25 mouse cellular contexts compared by ENCODE assay signal in genomic region chr9:66715361-66715760, GRCm38 (mm10). TPM values are rescaled to one million over a fixed set of nuclear protein-coding genes. Genes with fewer than 3 reads are reported as not detected.
A peak's percentile ranks its signal among the peaks of the same experiment; 100 is the strongest.
DNase-seq lines count a peak whose midpoint lies in the region; ATAC-seq and TF ChIP-seq lines count a peak whose summit lies in the region.
"Had no signal": no experiment of that assay in that cellular context is flagged by ENCODE, and none has a peak within 500 bp of the region (broad histone marks: within the 10 kb centered on the region; RNA-seq: fewer than 3 reads in every experiment).

No protein-coding gene starts in this region.

- peaks cover 4 to 29% of the 10 kb centered on the region in 2 experiments; a peak in 2 of 4 replicates for H3K4me1 ChIP-seq in CH12.LX (ENCODE audit: control insufficient read depth in 1 of 2, insufficient read depth in 2 of 2)
- peaks cover 13% of the 10 kb centered on the region for H3K4me1 ChIP-seq in kidney, embryonic 16.5 days (ENCODE audit: insufficient read depth, low read length)
- H3K4me1 ChIP-seq in stomach, embryonic 15.5 days, result 0 out of 2 replicates have a peak, but pooled peaks cover 11% of the 10 kb centered on the region

- H3K9ac ChIP-seq in CH12.LX (ENCODE audit: insufficient read depth, low read depth), result no peak overlapping the region
- no peak overlapping the region for H3K9ac ChIP-seq in kidney, embryonic 16.5 days (replicated peaks; ENCODE audit: low read length)
- no peak overlapping the region for H3K9ac ChIP-seq in stomach, embryonic 15.5 days
- H3K9ac ChIP-seq: heart, embryonic 12.5 days; liver, postnatal 0 days had no signal

- no peak overlapping the region for H3K27ac ChIP-seq in CH12.LX (ENCODE audit: insufficient read depth, low read depth)
- H3K27ac ChIP-seq in kidney, embryonic 16.5 days (ENCODE audit: low read length), result no peak overlapping the region
- H3K27ac ChIP-seq in stomach, embryonic 15.5 days, result no peak overlapping the region
- H3K27ac ChIP-seq: hindbrain, postnatal 0 days had no signal

- dilution Hi-C loops in CH12.LX (cut with MboI; ENCODE audit: extremely low pct_ligation_motif_present, extremely low pct_unique_long_range_greater_than_20kb, low sequenced_read_pairs), result no loop called here

- H3K36me3 ChIP-seq in CH12.LX (replicated peaks in 1 of 2; ENCODE audit: control insufficient read depth in 1 of 2, insufficient read depth in 1 of 2, low read length in 1 of 2), result peaks cover 0 to 39% of the 10 kb centered on the region in 2 experiments
- no peaks in the 10 kb centered on the region for H3K36me3 ChIP-seq in kidney, embryonic 16.5 days (ENCODE audit: insufficient read depth, low read length)
- no peaks in the 10 kb centered on the region for H3K36me3 ChIP-seq in stomach, embryonic 15.5 days
- H3K36me3 ChIP-seq: heart, embryonic 12.5 days had no signal

- TF ChIP-seq CTCF in CH12.LX (conservative IDR thresholded peaks at IDR 0.05 in 1 of 2, IDR thresholded peaks at IDR 0.05 in 1 of 2; ENCODE audit: low read depth in 2 of 2, low read length in 2 of 2), result no peak

- in situ Hi-C loops in CH12.LX (cut with MboI; ENCODE audit: low pct_ligation_motif_present, low pct_unique_long_range_greater_than_20kb, low sequenced_read_pairs), result loop anchor here (10.0 kb wide), 1 partner anchor 571 kb away; no protein-coding TSS in a partner anchor

- peak overlapping the region in 1 of 3 experiments; percentile 60 for H3K4me3 ChIP-seq in CH12.LX (replicated peaks in 1 of 3; ENCODE audit: low read depth in 2 of 3, low read length in 2 of 3, poor library complexity in 1 of 3)
- no peak overlapping the region for H3K4me3 ChIP-seq in kidney, embryonic 16.5 days (ENCODE audit: low read length)
- H3K4me3 ChIP-seq in stomach, embryonic 15.5 days (replicated peaks), result no peak overlapping the region
- H3K4me3 ChIP-seq: heart, embryonic 12.5 days had no signal

- peak; percentile 40 for DNase-seq in kidney, adult 18-20 months
- DNase-seq in kidney, adult 8-10 months, result no peak
- no peak for DNase-seq in CH12.LX (ENCODE audit: extremely low read depth)
- DNase-seq in lung, postnatal 36 days, result no peak
- DNase-seq in retina, postnatal 1 day, result no peak
- DNase-seq: adrenal gland, adult 8-10 months; B cell, adult 2 months; cerebellum, adult 18-20 months; cerebellum, postnatal 36 days; embryo, embryonic 11 days; gastrocnemius, postnatal 25 days; heart, adult 18-20 months; heart, postnatal 10 days; liver, postnatal 0 days; right cerebral cortex, adult 18-20 months; thymus, postnatal 14 days had no signal

- TF ChIP-seq EP300 in CH12.LX (IDR thresholded peaks at IDR 0.05; ENCODE audit: low read length), result no peak

- no peak for TF ChIP-seq RAD21 in CH12.LX (IDR thresholded peaks at IDR 0.05; ENCODE audit: low read depth, low read length)

- no peak for ATAC-seq in kidney, embryonic 16.5 days (ENCODE audit: low FRiP score, low TSS enrichment)
- no peak for ATAC-seq in stomach, embryonic 15.5 days (ENCODE audit: insufficient read depth, low FRiP score, low read depth)
- ATAC-seq: hindbrain, postnatal 0 days; intestine, postnatal 0 days; liver, postnatal 0 days; lung, postnatal 0 days had no signal

- H3K4me2 ChIP-seq in CH12.LX (ENCODE audit: insufficient read depth, low read depth, poor library complexity, severe bottlenecking), result peak overlapping the region; percentile 88
- H3K4me2 ChIP-seq in kidney, embryonic 16.5 days (replicated peaks; ENCODE audit: low read depth, low read length), result peak overlapping the region; percentile 86; the same call in 1 of the 2 replicates
- H3K4me2 ChIP-seq in stomach, embryonic 15.5 days, result 0 out of 2 replicates have a peak overlapping the region, but pooled peaks have one; percentile 84
- H3K4me2 ChIP-seq: heart, embryonic 12.5 days; liver, embryonic 11.5 days; midbrain, embryonic 11.5 days had no signal

- TF ChIP-seq POLR2A in CH12.LX (IDR thresholded peaks at IDR 0.05; ENCODE audit: low read depth, low read length), result no peak

- WGBS in kidney, embryonic 16.5 days, result 83% methylated on average over 2 of the region's 2 CpGs
- WGBS in stomach, embryonic 15.5 days, result 70% methylated on average over 2 of the region's 2 CpGs

- H3K79me2 ChIP-seq in CH12.LX (replicated peaks; ENCODE audit: control insufficient read depth, extremely low read depth, insufficient read depth, poor library complexity, severe bottlenecking), result no peaks in the 10 kb centered on the region

- peaks cover 17% of the 10 kb centered on the region for H3K27me3 ChIP-seq in CH12.LX (replicated peaks)
- no peaks in the 10 kb centered on the region for H3K27me3 ChIP-seq in kidney, embryonic 16.5 days (ENCODE audit: insufficient read depth, low read length)
- H3K27me3 ChIP-seq in stomach, embryonic 15.5 days (replicated peaks), result no peaks in the 10 kb centered on the region; the same call in 1 of the 2 replicates

- no peaks in the 10 kb centered on the region for H3K9me3 ChIP-seq in CH12.LX (replicated peaks; ENCODE audit: low read length)
- no peaks in the 10 kb centered on the region for H3K9me3 ChIP-seq in kidney, embryonic 16.5 days (ENCODE audit: low read length)
- H3K9me3 ChIP-seq in stomach, embryonic 15.5 days, result no peaks in the 10 kb centered on the region
- H3K9me3 ChIP-seq: forebrain, embryonic 10.5 days; heart, embryonic 12.5 days had no signal

TF ChIP-seq in CH12.LX, 34 proteins besides CTCF, POLR2A, EP300 and RAD21:
- no peak for TF ChIP-seq IRF4 (IDR thresholded peaks at IDR 0.05; ENCODE audit: low read depth, low read length)
- no peak for TF ChIP-seq NRF1 (IDR thresholded peaks at IDR 0.05; ENCODE audit: low read depth, low read length)
- no peak for TF ChIP-seq JUN (IDR thresholded peaks at IDR 0.05; ENCODE audit: insufficient read depth, low read depth, low read length)
- TF ChIP-seq JUND (conservative IDR thresholded peaks at IDR 0.05; ENCODE audit: low read depth, low read length), result no peak
- no peak for TF ChIP-seq ETS1 (conservative IDR thresholded peaks at IDR 0.05; ENCODE audit: low read depth, low read length)
- TF ChIP-seq MAZ (IDR thresholded peaks at IDR 0.05; ENCODE audit: low read depth, low read length), result no peak
- TF ChIP-seq BHLHE40 (IDR thresholded peaks at IDR 0.05; ENCODE audit: low read depth, low read length), result no peak
- TF ChIP-seq SMC3 (IDR thresholded peaks at IDR 0.05; ENCODE audit: low read depth, low read length), result no peak
- TF ChIP-seq MXI1 (IDR thresholded peaks at IDR 0.05; ENCODE audit: low read depth, low read length), result no peak; the same call in 1 of the 2 replicates
- no peak for TF ChIP-seq RCOR1 (conservative IDR thresholded peaks at IDR 0.05; ENCODE audit: low read depth, low read length)
- no peak for TF ChIP-seq TBP (conservative IDR thresholded peaks at IDR 0.05; ENCODE audit: low read depth, low read length)
- TF ChIP-seq MYC (IDR thresholded peaks at IDR 0.05; ENCODE audit: low read depth, low read length), result no peak
- no peak for TF ChIP-seq ZMIZ1 (IDR thresholded peaks at IDR 0.05; ENCODE audit: low read depth, low read length)
- TF ChIP-seq ZC3H11A (IDR thresholded peaks at IDR 0.05; ENCODE audit: low read depth, low read length), result no peak
- TF ChIP-seq ZKSCAN1 (IDR thresholded peaks at IDR 0.05; ENCODE audit: borderline replicate concordance, low read depth, low read length), result no peak
- no peak for TF ChIP-seq HCFC1 (IDR thresholded peaks at IDR 0.05; ENCODE audit: low read depth, low read length)
- TF ChIP-seq TCF12 (IDR thresholded peaks at IDR 0.05; ENCODE audit: low read depth, low read length), result no peak
- no peak for TF ChIP-seq E2F4 (IDR thresholded peaks at IDR 0.05; ENCODE audit: insufficient replicate concordance, low read depth, low read length)
- no peak for TF ChIP-seq USF1 (IDR thresholded peaks at IDR 0.05; ENCODE audit: low read depth, low read length)
- no peak for TF ChIP-seq GABPA (IDR thresholded peaks at IDR 0.05; ENCODE audit: insufficient replicate concordance, low read depth, low read length)

RNA-seq across cellular contexts. Expression of gene Car12, which starts 1.9 kb away (rescaled TPM):
- total RNA-seq in CH12.LX (2012; rRNA removed) (16.4 and 17.8 TPM in 2 replicates), CH12.LX (2014; rRNA removed) (33.8 and 38.0 TPM in 2 replicates)
- polyA plus RNA-seq in CH12.LX (2012; ENCODE audit: insufficient read length, low read depth), result 28.8 and 34.6 TPM in 2 replicates
- polyA plus RNA-seq in kidney, embryonic 16.5 days (2015; fragmentation: Nextera tagmentation; extraction: Ambion mirVana), result 27.7 and 30.7 TPM in 2 replicates
- polyA plus RNA-seq in stomach, embryonic 15.5 days (2015; fragmentation: Nextera tagmentation; extraction: Ambion mirVana), result 10.0 and 13.0 TPM in 2 replicates
- total RNA-seq: heart, adult 18-20 months had no signal
